Mouse (Mus musculus) embryonic fibroblast, embryonic 13.5 days (primary cell): ENCODE results near the gene Plcb3. TPM values are rescaled to one million over a fixed set of nuclear protein-coding genes. Genes with fewer than 3 reads are reported as not detected.
A peak's percentile ranks its signal among the peaks of the same experiment; 100 is the strongest.
"Not testable (repeated sequence)": the region's sequence is repeated elsewhere in the genome, so short reads cannot be mapped to it uniquely, and the experiment has no call there.

Source experiments
- H3K27ac ChIP-seq: 2 replicates; pipeline ENCODE4 v1.5.1; 2012; ENCODE audit warnings: low read length, control low read depth, inconsistent platforms; ENCODE audit not compliant: insufficient read depth
- H3K4me1 ChIP-seq: 2 replicates; pipeline ENCODE4 v1.6.1; 2011; ENCODE audit warnings: low read length; ENCODE audit not compliant: control insufficient read depth, insufficient read depth
- H3K4me3 ChIP-seq: 2 replicates; pipeline ENCODE4 v1.5.1; 2011; ENCODE audit warnings: mild to moderate bottlenecking, control low read depth, low read length; ENCODE audit not compliant: insufficient read depth
- CTCF ChIP-seq: IDR thresholded peaks from 2 replicates; pipeline ENCODE4 v1.5.1; 2011; ENCODE audit warnings: mild to moderate bottlenecking, control low read depth, low read length, moderate library complexity, borderline replicate concordance; ENCODE audit not compliant: insufficient read depth
- POLR2A ChIP-seq: IDR thresholded peaks from 2 replicates; pipeline ENCODE4 v1.6.1; 2011; ENCODE audit warnings: low read depth, mild to moderate bottlenecking, control low read depth, low read length, moderate library complexity
- polyA plus RNA-seq: library from polyadenylated mRNA; stranded (reverse); fragments of >200 nt; gene quantifications from 2 replicates; pipeline ENCODE4 v1.2.4, GENCODE M21; 2011; ENCODE audit warnings: low read depth; ENCODE audit not compliant: missing spikeins, insufficient read length

The Plcb3 gene
- polyA plus RNA-seq, 1 experiment = 56.2 TPM

- no peak overlapping the region for H3K4me3 ChIP-seq
- H3K4me1 ChIP-seq = no peaks in the 10 kb centered on the region; the same call in 1 of the 2 replicates
- H3K27ac ChIP-seq = no peak overlapping the region
- TF ChIP-seq POLR2A (no peak), CTCF (no peak)
These were observed 63.9 kb downstream of the Plcb3 start for GRCm38 (mm10) chr19:6912205-6912970.

- Histone ChIP-seq H3K4me3 (peak overlapping the region; percentile 67), H3K27ac (no peak overlapping the region), H3K4me1 (no peaks in the 10 kb centered on the region; the same call in 1 of the 2 replicates)
- TF ChIP-seq CTCF = no peak
- TF ChIP-seq POLR2A = no peak
These were observed 64.9 kb downstream of the Plcb3 start for GRCm38 (mm10) chr19:6911101-6912074.

- not testable (repeated sequence) for H3K4me1 ChIP-seq
- TF ChIP-seq POLR2A = peak; percentile 45; the same call in 1 of the 2 replicates
- Histone ChIP-seq H3K4me3 (peak overlapping the region; percentile 67), H3K27ac (peak overlapping the region; percentile 96)
These were observed 66.0 kb downstream of the Plcb3 start for GRCm38 (mm10) chr19:6910306-6910705.

- Histone ChIP-seq H3K4me3 (peak within 1 kb of the TSS; percentile 67), H3K27ac (peak within 1 kb of the TSS; percentile 96), H3K4me1 (no peaks in the 10 kb centered on the region; the same call in 1 of the 2 replicates)
- TF ChIP-seq POLR2A (peak; percentile 94), CTCF (no peak)
These were observed 66.6 kb downstream of the Plcb3 start, which contains the start of the genes Trmt112 and Prdx5 for GRCm38 (mm10) chr19:6909507-6910289. Gene Trmt112 (plus strand): TSS chr19:6909698. Gene Prdx5 (minus strand): TSS chr19:6910106.

- peak overlapping the region; percentile 67 for H3K4me3 ChIP-seq
- TF ChIP-seq CTCF (no peak), POLR2A (no peak)
- H3K27ac ChIP-seq = peak overlapping the region; percentile 73
- no peaks in the 10 kb centered on the region; the same call in 1 of the 2 replicates for H3K4me1 ChIP-seq
These were observed 67.2 kb downstream of the Plcb3 start for GRCm38 (mm10) chr19:6909021-6909420.

GRCm38 (mm10) chr19:6907811-6908540 lies 68.3 kb downstream of the Plcb3 start:
- Histone ChIP-seq H3K4me1 (no peaks in the 10 kb centered on the region; the same call in 1 of the 2 replicates), H3K27ac (peak overlapping the region; percentile 73; the same call in 1 of the 2 replicates), H3K4me3 (peak overlapping the region; percentile 67)
- TF ChIP-seq CTCF = no peak
- no peak for TF ChIP-seq POLR2A

GRCm38 (mm10) chr19:6907094-6907493 lies 69.2 kb downstream of the Plcb3 start:
- Histone ChIP-seq H3K4me1 (no peaks in the 10 kb centered on the region; the same call in 1 of the 2 replicates), H3K27ac (no peak overlapping the region), H3K4me3 (no peak overlapping the region)
- TF ChIP-seq CTCF = no peak
- no peak for TF ChIP-seq POLR2A

- TF ChIP-seq POLR2A (no peak), CTCF (no peak)
- no peak overlapping the region for H3K27ac ChIP-seq
- no peaks in the 10 kb centered on the region; the same call in 1 of the 2 replicates for H3K4me1 ChIP-seq
- no peak overlapping the region for H3K4me3 ChIP-seq
These were observed 70.1 kb downstream of the Plcb3 start for GRCm38 (mm10) chr19:6906199-6906598.
